Mouse (Mus musculus): ENCODE results near the gene Slc8b1. TPM values are rescaled to one million over a fixed set of nuclear protein-coding genes. Genes with fewer than 3 reads are reported as not detected.

Slc8b1 gene
- polyA plus RNA-seq, 1 experiment, result 12.1 TPM

GRCm38 (mm10) chr5:120569791-120570190 is 58.8 kb downstream of the Slc8b1 start:
- peaks cover 40% of the 10 kb centered on the region for H3K4me1 ChIP-seq (ENCODE audit: control insufficient read depth, insufficient read depth, insufficient read length, low read length)
- H3K4me3 ChIP-seq (ENCODE audit: low read depth, low read length), result no peak overlapping the region
- H3K36me3 ChIP-seq (ENCODE audit: control insufficient read depth, insufficient read depth, low read length), result no peaks in the 10 kb centered on the region; the same call in 1 of the 2 replicates
- no peak overlapping the region for H3K27ac ChIP-seq (ENCODE audit: insufficient read depth, low read depth, low read length)
- 86% methylated on average over 3 of the region's 3 CpGs for WGBS
- TF ChIP-seq CTCF (IDR thresholded peaks at IDR 0.05; ENCODE audit: extremely low read depth, insufficient read length, insufficient replicate concordance, low read depth, low read length) (no peak), POLR2A (IDR thresholded peaks at IDR 0.05; ENCODE audit: low read depth, low read length) (no peak)
- H3K27me3 ChIP-seq (ENCODE audit: control insufficient read depth, insufficient read depth, low read length), result no peaks in the 10 kb centered on the region

- TF ChIP-seq POLR2A (IDR thresholded peaks at IDR 0.05; ENCODE audit: low read depth, low read length) (no peak), CTCF (IDR thresholded peaks at IDR 0.05; ENCODE audit: extremely low read depth, insufficient read length, insufficient replicate concordance, low read depth, low read length) (no peak)
- H3K36me3 ChIP-seq (ENCODE audit: control insufficient read depth, insufficient read depth, low read length), result peaks cover 1% of the 10 kb centered on the region; the same call in 1 of the 2 replicates
- H3K4me1 ChIP-seq (ENCODE audit: control insufficient read depth, insufficient read depth, insufficient read length, low read length), result peaks cover 39% of the 10 kb centered on the region
- no peaks in the 10 kb centered on the region for H3K27me3 ChIP-seq (ENCODE audit: control insufficient read depth, insufficient read depth, low read length)
- 66% methylated on average over 11 of the region's 11 CpGs for WGBS
- peak overlapping the region; percentile 61 for H3K27ac ChIP-seq (ENCODE audit: insufficient read depth, low read depth, low read length)
- H3K4me3 ChIP-seq (ENCODE audit: low read depth, low read length), result no peak overlapping the region
Observed at GRCm38 (mm10) chr5:120570289-120570897, 59.4 kb downstream of the Slc8b1 start.

- 79% methylated on average over 14 of the region's 14 CpGs for WGBS
- no peak for TF ChIP-seq CTCF (IDR thresholded peaks at IDR 0.05; ENCODE audit: extremely low read depth, insufficient read length, insufficient replicate concordance, low read depth, low read length)
- no peak for TF ChIP-seq POLR2A (IDR thresholded peaks at IDR 0.05; ENCODE audit: low read depth, low read length)
- no peak overlapping the region for H3K4me3 ChIP-seq (ENCODE audit: low read depth, low read length)
- peaks cover 1% of the 10 kb centered on the region; the same call in 1 of the 2 replicates for H3K36me3 ChIP-seq (ENCODE audit: control insufficient read depth, insufficient read depth, low read length)
- H3K27ac ChIP-seq (ENCODE audit: insufficient read depth, low read depth, low read length), result peak overlapping the region; percentile 19
- H3K4me1 ChIP-seq (ENCODE audit: control insufficient read depth, insufficient read depth, insufficient read length, low read length), result peaks cover 32% of the 10 kb centered on the region
- H3K27me3 ChIP-seq (ENCODE audit: control insufficient read depth, insufficient read depth, low read length), result no peaks in the 10 kb centered on the region
Observed at GRCm38 (mm10) chr5:120571056-120571740, 60.2 kb downstream of the Slc8b1 start.

GRCm38 (mm10) chr5:120574469-120575063 is 63.6 kb downstream of the Slc8b1 start:
- TF ChIP-seq CTCF (IDR thresholded peaks at IDR 0.05; ENCODE audit: extremely low read depth, insufficient read length, insufficient replicate concordance, low read depth, low read length) (no peak), POLR2A (IDR thresholded peaks at IDR 0.05; ENCODE audit: low read depth, low read length) (no peak)
- no peak overlapping the region for H3K4me3 ChIP-seq (ENCODE audit: low read depth, low read length)
- peaks cover 41% of the 10 kb centered on the region for H3K4me1 ChIP-seq (ENCODE audit: control insufficient read depth, insufficient read depth, insufficient read length, low read length)
- no peak overlapping the region for H3K27ac ChIP-seq (ENCODE audit: insufficient read depth, low read depth, low read length)
- WGBS, result 85% methylated on average over 10 of the region's 10 CpGs
- no peaks in the 10 kb centered on the region for H3K27me3 ChIP-seq (ENCODE audit: control insufficient read depth, insufficient read depth, low read length)
- peaks cover 3% of the 10 kb centered on the region; the same call in 1 of the 2 replicates for H3K36me3 ChIP-seq (ENCODE audit: control insufficient read depth, insufficient read depth, low read length)

- H3K36me3 ChIP-seq (ENCODE audit: control insufficient read depth, insufficient read depth, low read length), result peaks cover 13% of the 10 kb centered on the region
- H3K4me1 ChIP-seq (ENCODE audit: control insufficient read depth, insufficient read depth, insufficient read length, low read length), result peaks cover 35% of the 10 kb centered on the region
- WGBS, result 46% methylated on average over 11 of the region's 11 CpGs
- no peaks in the 10 kb centered on the region for H3K27me3 ChIP-seq (ENCODE audit: control insufficient read depth, insufficient read depth, low read length)
- TF ChIP-seq POLR2A (IDR thresholded peaks at IDR 0.05; ENCODE audit: low read depth, low read length) (no peak), CTCF (IDR thresholded peaks at IDR 0.05; ENCODE audit: extremely low read depth, insufficient read length, insufficient replicate concordance, low read depth, low read length) (no peak)
- no peak overlapping the region for H3K4me3 ChIP-seq (ENCODE audit: low read depth, low read length)
- peak overlapping the region; percentile 42; the same call in 1 of the 2 replicates for H3K27ac ChIP-seq (ENCODE audit: insufficient read depth, low read depth, low read length)
Observed at GRCm38 (mm10) chr5:120576781-120577301, 65.9 kb downstream of the Slc8b1 start.

- no peak overlapping the region for H3K4me3 ChIP-seq (ENCODE audit: low read depth, low read length)
- H3K27me3 ChIP-seq (ENCODE audit: control insufficient read depth, insufficient read depth, low read length), result no peaks in the 10 kb centered on the region
- H3K4me1 ChIP-seq (ENCODE audit: control insufficient read depth, insufficient read depth, insufficient read length, low read length), result peaks cover 38% of the 10 kb centered on the region
- no peak for TF ChIP-seq POLR2A (IDR thresholded peaks at IDR 0.05; ENCODE audit: low read depth, low read length)
- TF ChIP-seq CTCF (IDR thresholded peaks at IDR 0.05; ENCODE audit: extremely low read depth, insufficient read length, insufficient replicate concordance, low read depth, low read length), result peak; percentile 30; the same call in 1 of the 2 replicates
- WGBS, result 33% methylated on average over 10 of the region's 10 CpGs
- peaks cover 17% of the 10 kb centered on the region for H3K36me3 ChIP-seq (ENCODE audit: control insufficient read depth, insufficient read depth, low read length)
- peak overlapping the region; percentile 42 for H3K27ac ChIP-seq (ENCODE audit: insufficient read depth, low read depth, low read length)
Observed at GRCm38 (mm10) chr5:120577935-120578441, 67.0 kb downstream of the Slc8b1 start.
